Mouse (Mus musculus) liver, adult 2 months (tissue): ENCODE results near the gene Zfc3h1.

Experiments
- CTCF ChIP-seq: fragments of 200-500 bp; IDR thresholded peaks from 2 replicates; pipeline ENCODE4 v1.5.1; 2011; ENCODE audit warnings: low read depth, low read length, control low read depth
- POLR2A ChIP-seq: fragments of 200-500 bp; IDR thresholded peaks from 2 replicates; pipeline ENCODE4 v1.6.1; 2011; ENCODE audit warnings: low read length, control low read depth; ENCODE audit not compliant: insufficient read depth; ENCODE audit errors: extremely low read depth

GRCm38 (mm10) chr10:115356106-115356505 is 28.7 kb upstream of the Zfc3h1 start:
- TF ChIP-seq POLR2A (no peak), CTCF (no peak)
